Mouse (Mus musculus) megakaryocyte-erythroid progenitor cell, adult 5 weeks (primary cell): ENCODE results near the gene Olfr206. TPM values are rescaled to one million over a fixed set of nuclear protein-coding genes. Genes with fewer than 3 reads are reported as not detected.

Source experiments
- polyA plus RNA-seq: library from polyadenylated mRNA; stranded (reverse); fragments of >175 nt; gene quantifications from 2 replicates; pipeline ENCODE4 v1.2.3, GENCODE M21; 2012

The Olfr206 gene
- not detected in 2 replicates for polyA plus RNA-seq

GRCm38 (mm10) chr16:59349146-59349545, at the start of gene Olfr206:
Gene Olfr206, minus strand, starts transcription at chr16:59349246.

DNA sequence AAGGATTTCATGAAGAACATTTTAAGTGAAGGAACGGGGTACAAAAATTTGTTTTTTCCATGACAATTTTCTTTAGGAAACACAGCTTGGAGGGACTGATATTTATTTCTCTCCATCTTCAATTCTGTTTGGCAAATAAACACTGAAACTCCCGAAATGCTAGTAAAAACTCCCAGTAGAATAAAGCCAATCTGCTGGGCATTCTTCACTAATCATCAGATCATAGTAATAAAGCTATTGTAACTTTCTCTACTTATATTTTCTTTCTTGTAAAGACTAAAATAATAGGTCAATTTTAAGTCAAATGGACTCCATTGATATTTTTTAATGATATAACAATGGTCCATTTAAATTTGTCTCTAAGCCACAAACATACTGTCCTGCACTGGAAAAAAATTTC, 14.8 kb upstream of the Olfr206 start, which contains the start of gene Olfr209:
TSS of gene Olfr209 (minus strand) at position 101 of the 400 bp plus-strand sequence.

DNA sequence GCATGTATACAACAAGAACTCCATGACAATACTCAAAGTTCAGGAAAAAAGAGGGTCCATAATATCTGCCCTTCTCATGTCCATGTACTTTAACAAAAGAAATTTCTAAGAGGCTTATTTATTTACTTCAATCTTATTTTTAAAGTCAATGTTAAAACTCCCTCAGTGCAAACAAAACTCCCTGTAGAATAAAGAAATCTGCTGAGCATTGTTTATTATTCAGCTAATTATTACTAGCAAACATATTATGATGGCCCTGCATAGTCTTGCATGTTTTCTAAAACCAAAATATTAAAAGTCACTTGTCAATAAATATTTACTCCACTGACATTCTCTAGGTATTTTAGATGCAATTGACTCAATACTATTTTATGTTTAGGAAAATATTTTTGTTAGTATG, 18.0 kb downstream of the Olfr206 start, which contains the start of gene Olfr205:
TSS of gene Olfr205 (minus strand) at position 101 of the 400 bp plus-strand sequence.

GRCm38 (mm10) chr16:59318148-59318547, 30.9 kb downstream of the Olfr206 start, which contains the start of gene Olfr204:
Gene Olfr204, minus strand, starts transcription at chr16:59318248.

DNA sequence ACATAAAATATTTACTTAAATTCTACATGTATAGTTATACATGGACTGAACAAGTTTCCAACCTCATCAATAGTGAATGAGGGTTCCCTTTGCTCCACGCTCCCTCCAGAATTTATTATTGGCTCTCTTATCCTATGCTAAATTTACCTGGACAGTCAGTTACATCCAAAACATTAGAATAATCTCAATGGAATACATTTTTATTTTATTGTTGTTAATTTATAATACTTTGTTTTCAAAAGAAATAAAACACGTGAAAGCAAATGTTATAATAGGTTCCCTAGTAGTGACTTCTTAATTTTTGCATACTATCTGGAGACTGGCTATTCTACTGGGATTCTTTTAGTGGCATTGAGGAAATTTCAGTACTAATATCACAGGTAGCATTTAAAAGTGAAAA, 50.5 kb downstream of the Olfr206 start, which contains the start of gene Olfr203:
TSS of gene Olfr203 (plus strand) at position 301 of the 400 bp plus-strand sequence.

Other genes with a start within 250 kb of the Olfr206 start
- not detected in 2 replicates for gene Olfr193, start 237.4 kb downstream of the Olfr206 start, polyA plus RNA-seq
- not detected in 2 replicates for gene Olfr194, start 228.2 kb downstream of the Olfr206 start, polyA plus RNA-seq
- gene Olfr195, start 202.2 kb downstream of the Olfr206 start, polyA plus RNA-seq, result not detected in 2 replicates
- gene Olfr196, start 178.8 kb downstream of the Olfr206 start, polyA plus RNA-seq, result not detected in 2 replicates
- gene Olfr198, start 145.7 kb downstream of the Olfr206 start, polyA plus RNA-seq, result not detected in 2 replicates
- gene Olfr199, start 129.5 kb downstream of the Olfr206 start, polyA plus RNA-seq, result not detected in 2 replicates
- not detected in 2 replicates for gene Olfr201, start 76.6 kb downstream of the Olfr206 start, polyA plus RNA-seq
- not detected in 2 replicates for gene Olfr202, start 62.5 kb downstream of the Olfr206 start, polyA plus RNA-seq
- not detected in 2 replicates for gene Olfr203, start 50.4 kb downstream of the Olfr206 start, polyA plus RNA-seq
- gene Olfr204, start 31.0 kb downstream of the Olfr206 start, polyA plus RNA-seq, result 0.02 TPM in 1 of 2 replicates, not detected in the other
- gene Olfr205, start 18.1 kb downstream of the Olfr206 start, polyA plus RNA-seq, result not detected in 2 replicates
- not detected in 2 replicates for gene Olfr209, start 14.7 kb upstream of the Olfr206 start, polyA plus RNA-seq
- gene Gabrr3, start 58.1 kb upstream of the Olfr206 start, polyA plus RNA-seq, result not detected in 2 replicates
- gene Riox2, start 122.5 kb upstream of the Olfr206 start, polyA plus RNA-seq, result 7.3 and 8.0 TPM in 2 replicates